Mouse (Mus musculus): ENCODE results near the gene Ugt2b1. TPM values are rescaled to one million over a fixed set of nuclear protein-coding genes. Genes with fewer than 3 reads are reported as not detected.

Gene Ugt2b1
- polyA plus RNA-seq, 1 experiment: not detected

GRCm38 (mm10) chr5:86889933-86890332 is 36.4 kb downstream of the Ugt2b1 start:
- no peaks in the 10 kb centered on the region for H3K4me1 ChIP-seq (ENCODE audit: control insufficient read depth, insufficient read depth, low read length)
- no peak overlapping the region for H3K27ac ChIP-seq (ENCODE audit: insufficient read depth, low read depth, low read length)
- TF ChIP-seq POLR2A (IDR thresholded peaks at IDR 0.05; ENCODE audit: borderline replicate concordance, low read depth, low read length) (no peak), CTCF (IDR thresholded peaks at IDR 0.05; ENCODE audit: low read depth, low read length) (no peak)
- no peak overlapping the region for H3K4me3 ChIP-seq (ENCODE audit: insufficient read depth, low read length)

GRCm38 (mm10) chr5:86888420-86888819 is 37.9 kb downstream of the Ugt2b1 start:
- H3K4me1 ChIP-seq (ENCODE audit: control insufficient read depth, insufficient read depth, low read length): no peaks in the 10 kb centered on the region
- H3K27ac ChIP-seq (ENCODE audit: insufficient read depth, low read depth, low read length): no peak overlapping the region
- H3K4me3 ChIP-seq (ENCODE audit: insufficient read depth, low read length): no peak overlapping the region
- TF ChIP-seq CTCF (IDR thresholded peaks at IDR 0.05; ENCODE audit: low read depth, low read length) (no peak), POLR2A (IDR thresholded peaks at IDR 0.05; ENCODE audit: borderline replicate concordance, low read depth, low read length) (no peak)

- no peak overlapping the region for H3K27ac ChIP-seq (ENCODE audit: insufficient read depth, low read depth, low read length)
- H3K4me1 ChIP-seq (ENCODE audit: control insufficient read depth, insufficient read depth, low read length): no peaks in the 10 kb centered on the region
- no peak for TF ChIP-seq CTCF (IDR thresholded peaks at IDR 0.05; ENCODE audit: low read depth, low read length)
- no peak for TF ChIP-seq POLR2A (IDR thresholded peaks at IDR 0.05; ENCODE audit: borderline replicate concordance, low read depth, low read length)
- no peak overlapping the region for H3K4me3 ChIP-seq (ENCODE audit: insufficient read depth, low read length)
Observed at GRCm38 (mm10) chr5:86887081-86887480, 39.2 kb downstream of the Ugt2b1 start.

GRCm38 (mm10) chr5:86886620-86887019 is 39.7 kb downstream of the Ugt2b1 start:
- Histone ChIP-seq H3K27ac (ENCODE audit: insufficient read depth, low read depth, low read length) (no peak overlapping the region), H3K4me3 (ENCODE audit: insufficient read depth, low read length) (no peak overlapping the region), H3K4me1 (ENCODE audit: control insufficient read depth, insufficient read depth, low read length) (no peaks in the 10 kb centered on the region)
- TF ChIP-seq CTCF (IDR thresholded peaks at IDR 0.05; ENCODE audit: low read depth, low read length): no peak
- no peak for TF ChIP-seq POLR2A (IDR thresholded peaks at IDR 0.05; ENCODE audit: borderline replicate concordance, low read depth, low read length)

GRCm38 (mm10) chr5:86871877-86872276 is 54.5 kb downstream of the Ugt2b1 start:
- no peaks in the 10 kb centered on the region for H3K4me1 ChIP-seq (ENCODE audit: control insufficient read depth, insufficient read depth, low read length)
- no peak overlapping the region for H3K4me3 ChIP-seq (ENCODE audit: insufficient read depth, low read length)
- TF ChIP-seq POLR2A (IDR thresholded peaks at IDR 0.05; ENCODE audit: borderline replicate concordance, low read depth, low read length) (no peak), CTCF (IDR thresholded peaks at IDR 0.05; ENCODE audit: low read depth, low read length) (no peak)
- H3K27ac ChIP-seq (ENCODE audit: insufficient read depth, low read depth, low read length): no peak overlapping the region

Other genes with a start within 250 kb of the Ugt2b1 start
- not detected in 2 replicates for gene Tmprss11e, start 180.7 kb downstream of the Ugt2b1 start, polyA plus RNA-seq (2012; ENCODE audit: insufficient read depth, insufficient read length, missing spikeins)
- 58.3 and 67.2 TPM in 2 replicates for gene Ythdc1, start 122.3 kb downstream of the Ugt2b1 start, polyA plus RNA-seq (2012; ENCODE audit: insufficient read depth, insufficient read length, missing spikeins)
- not detected in 2 replicates for gene Ugt2b34, start 19.6 kb downstream of the Ugt2b1 start, polyA plus RNA-seq (2012; ENCODE audit: insufficient read depth, insufficient read length, missing spikeins)
- gene Ugt2b35, start 74.3 kb upstream of the Ugt2b1 start, polyA plus RNA-seq (2012; ENCODE audit: insufficient read depth, insufficient read length, missing spikeins): not detected in 2 replicates
- gene Ugt2b36, start 166.0 kb upstream of the Ugt2b1 start, polyA plus RNA-seq (2012; ENCODE audit: insufficient read depth, insufficient read length, missing spikeins): not detected in 2 replicates
- not detected in 2 replicates for gene Ugt2b5, start 213.8 kb upstream of the Ugt2b1 start, polyA plus RNA-seq (2012; ENCODE audit: insufficient read depth, insufficient read length, missing spikeins)

Data from bone marrow macrophage, adult 2 months (primary cell).